Mouse (Mus musculus): Measurements from ENCODE around the gene Serhl. TPM values are rescaled to one million over a fixed set of nuclear protein-coding genes. Genes with fewer than 3 reads are reported as not detected.

Gene Serhl
- polyA plus RNA-seq, 1 experiment from 2014 or later = 24.7 TPM

GRCm38 (mm10) chr15:83159823-83160222 is 70.5 kb downstream of the Serhl start:
- Histone ChIP-seq H3K9me3 (ENCODE audit: control insufficient read depth, low read length) (no peaks in the 10 kb centered on the region), H3K27ac (replicated peaks; ENCODE audit: low read depth, low read length) (no peak overlapping the region), H3K27me3 (ENCODE audit: control insufficient read depth, insufficient read depth, low read length) (no peaks in the 10 kb centered on the region), H3K9ac (replicated peaks; ENCODE audit: low read length) (no peak overlapping the region), H3K36me3 (ENCODE audit: control insufficient read depth, insufficient read depth, low read length) (peaks cover 58% of the 10 kb centered on the region), H3K4me3 (replicated peaks; ENCODE audit: low read depth, low read length) (no peak overlapping the region), H3K4me2 (ENCODE audit: low read length) (no peak overlapping the region), H3K4me1 (ENCODE audit: control insufficient read depth, insufficient read depth, low read length) (no peaks in the 10 kb centered on the region)
- DNase-seq (no peak), ATAC-seq (ENCODE audit: low FRiP score, low TSS enrichment) (no peak)
- 96% methylated on average over 9 of the region's 9 CpGs for WGBS

- Histone ChIP-seq H3K27me3 (ENCODE audit: control insufficient read depth, insufficient read depth, low read length) (no peaks in the 10 kb centered on the region), H3K9ac (replicated peaks; ENCODE audit: low read length) (no peak overlapping the region), H3K4me3 (replicated peaks; ENCODE audit: low read depth, low read length) (no peak overlapping the region), H3K36me3 (ENCODE audit: control insufficient read depth, insufficient read depth, low read length) (peaks cover 55% of the 10 kb centered on the region), H3K4me2 (ENCODE audit: low read length) (no peak overlapping the region), H3K27ac (replicated peaks; ENCODE audit: low read depth, low read length) (no peak overlapping the region), H3K4me1 (ENCODE audit: control insufficient read depth, insufficient read depth, low read length) (no peaks in the 10 kb centered on the region), H3K9me3 (ENCODE audit: control insufficient read depth, low read length) (no peaks in the 10 kb centered on the region)
- ATAC-seq (ENCODE audit: low FRiP score, low TSS enrichment) = no peak
- 93% methylated on average over 4 of the region's 4 CpGs for WGBS
- DNase-seq = no peak
These were observed 71.3 kb downstream of the Serhl start for GRCm38 (mm10) chr15:83160561-83160960.

- no peak for ATAC-seq (ENCODE audit: low FRiP score, low TSS enrichment)
- Histone ChIP-seq H3K4me2 (ENCODE audit: low read length) (no peak overlapping the region), H3K27me3 (ENCODE audit: control insufficient read depth, insufficient read depth, low read length) (no peaks in the 10 kb centered on the region), H3K27ac (replicated peaks; ENCODE audit: low read depth, low read length) (no peak overlapping the region), H3K36me3 (ENCODE audit: control insufficient read depth, insufficient read depth, low read length) (peaks cover 52% of the 10 kb centered on the region), H3K4me1 (ENCODE audit: control insufficient read depth, insufficient read depth, low read length) (no peaks in the 10 kb centered on the region), H3K9ac (replicated peaks; ENCODE audit: low read length) (no peak overlapping the region), H3K9me3 (ENCODE audit: control insufficient read depth, low read length) (no peaks in the 10 kb centered on the region), H3K4me3 (replicated peaks; ENCODE audit: low read depth, low read length) (no peak overlapping the region)
- no peak for DNase-seq
- 25% methylated on average over 10 of the region's 10 CpGs for WGBS
These were observed 71.9 kb downstream of the Serhl start for GRCm38 (mm10) chr15:83161062-83161748.

GRCm38 (mm10) chr15:83162001-83162400 is 72.7 kb downstream of the Serhl start:
- Histone ChIP-seq H3K4me1 (ENCODE audit: control insufficient read depth, insufficient read depth, low read length) (no peaks in the 10 kb centered on the region), H3K36me3 (ENCODE audit: control insufficient read depth, insufficient read depth, low read length) (peaks cover 47% of the 10 kb centered on the region), H3K9ac (replicated peaks; ENCODE audit: low read length) (no peak overlapping the region), H3K9me3 (ENCODE audit: control insufficient read depth, low read length) (no peaks in the 10 kb centered on the region), H3K4me2 (ENCODE audit: low read length) (no peak overlapping the region), H3K27ac (replicated peaks; ENCODE audit: low read depth, low read length) (no peak overlapping the region), H3K27me3 (ENCODE audit: control insufficient read depth, insufficient read depth, low read length) (no peaks in the 10 kb centered on the region), H3K4me3 (replicated peaks; ENCODE audit: low read depth, low read length) (no peak overlapping the region)
- DNase-seq (no peak), ATAC-seq (ENCODE audit: low FRiP score, low TSS enrichment) (no peak)
- WGBS = 94% methylated on average over 4 of the region's 4 CpGs

GRCm38 (mm10) chr15:83162818-83163485 is 73.6 kb downstream of the Serhl start:
- no peak overlapping the region for H3K4me3 ChIP-seq (replicated peaks; ENCODE audit: low read depth, low read length)
- ATAC-seq (ENCODE audit: low FRiP score, low TSS enrichment) = no peak

GRCm38 (mm10) chr15:83164971-83165471 is 75.7 kb downstream of the Serhl start:
- Histone ChIP-seq H3K4me2 (ENCODE audit: low read length) (no peak overlapping the region), H3K27ac (replicated peaks; ENCODE audit: low read depth, low read length) (no peak overlapping the region), H3K36me3 (ENCODE audit: control insufficient read depth, insufficient read depth, low read length) (peaks cover 18% of the 10 kb centered on the region), H3K27me3 (ENCODE audit: control insufficient read depth, insufficient read depth, low read length) (no peaks in the 10 kb centered on the region), H3K9ac (replicated peaks; ENCODE audit: low read length) (no peak overlapping the region), H3K4me3 (replicated peaks; ENCODE audit: low read depth, low read length) (no peak overlapping the region), H3K4me1 (ENCODE audit: control insufficient read depth, insufficient read depth, low read length) (no peaks in the 10 kb centered on the region), H3K9me3 (ENCODE audit: control insufficient read depth, low read length) (no peaks in the 10 kb centered on the region)
- 80% methylated on average over 5 of the region's 5 CpGs for WGBS
- ATAC-seq (ENCODE audit: low FRiP score, low TSS enrichment) = no peak
- no peak for DNase-seq

More at GRCm38 (mm10) chr15:83162818-83163485, 73.6 kb downstream of the Serhl start:
- WGBS = 93% methylated on average over 11 of the region's 11 CpGs
- DNase-seq = no peak
- Histone ChIP-seq H3K4me2 (ENCODE audit: low read length) (no peak overlapping the region), H3K4me1 (ENCODE audit: control insufficient read depth, insufficient read depth, low read length) (no peaks in the 10 kb centered on the region), H3K9me3 (ENCODE audit: control insufficient read depth, low read length) (no peaks in the 10 kb centered on the region), H3K27ac (replicated peaks; ENCODE audit: low read depth, low read length) (no peak overlapping the region), H3K27me3 (ENCODE audit: control insufficient read depth, insufficient read depth, low read length) (no peaks in the 10 kb centered on the region), H3K9ac (replicated peaks; ENCODE audit: low read length) (no peak overlapping the region), H3K36me3 (ENCODE audit: control insufficient read depth, insufficient read depth, low read length) (peaks cover 38% of the 10 kb centered on the region)

- DNase-seq = no peak
- WGBS = 92% methylated on average over 13 of the region's 13 CpGs
- no peak overlapping the region for H3K9ac ChIP-seq (replicated peaks; ENCODE audit: low read length)
- H3K9me3 ChIP-seq (ENCODE audit: control insufficient read depth, low read length) = no peaks in the 10 kb centered on the region
- no peak overlapping the region for H3K4me3 ChIP-seq (replicated peaks; ENCODE audit: low read depth, low read length)
- peaks cover 4% of the 10 kb centered on the region; the same call in 1 of the 2 replicates for H3K4me1 ChIP-seq (ENCODE audit: control insufficient read depth, insufficient read depth, low read length)
- H3K4me2 ChIP-seq (ENCODE audit: low read length) = no peak overlapping the region
- H3K36me3 ChIP-seq (ENCODE audit: control insufficient read depth, insufficient read depth, low read length) = peaks cover 11% of the 10 kb centered on the region; the same call in 1 of the 2 replicates
- no peak for ATAC-seq (ENCODE audit: low FRiP score, low TSS enrichment)
- no peak overlapping the region for H3K27ac ChIP-seq (replicated peaks; ENCODE audit: low read depth, low read length)
- no peaks in the 10 kb centered on the region for H3K27me3 ChIP-seq (ENCODE audit: control insufficient read depth, insufficient read depth, low read length)
These were observed 76.4 kb downstream of the Serhl start for GRCm38 (mm10) chr15:83165526-83166315.

Data from midbrain, embryonic 14.5 days (tissue).